Mouse (Mus musculus) liver, adult 2 months (tissue): ENCODE measurements at regions not wholly inside any gene's neighbourhood (a gene's known extent, or its start where the extent isn't known, plus 50 kb on each side); places are given as distances from the start of the nearest gene placed in this dataset.

Experiments
- CTCF ChIP-seq: fragments of 200-500 bp; IDR thresholded peaks from 2 replicates; pipeline ENCODE4 v1.5.1; 2011; ENCODE audit warnings: low read depth, low read length, control low read depth
- POLR2A ChIP-seq: fragments of 200-500 bp; IDR thresholded peaks from 2 replicates; pipeline ENCODE4 v1.6.1; 2011; ENCODE audit warnings: low read length, control low read depth; ENCODE audit not compliant: insufficient read depth; ENCODE audit errors: extremely low read depth

GRCm38 (mm10) chr13:58480388-58480927 is 77.3 kb upstream of the Hnrnpk start:
- TF ChIP-seq CTCF: no peak
- TF ChIP-seq POLR2A: no peak
